Mouse (Mus musculus) frontal cortex, postnatal 10 days (tissue): ENCODE measurements around the gene Rabep1.
A peak's percentile ranks its signal among the peaks of the same experiment; 100 is the strongest.

Experiments
- DNase-seq, 2 experiments: peaks; one replicate each; pipeline ENCODE4 v3.0.0; 2022; ENCODE audit warnings: low spot score in 2 of 2, mixed read lengths in 1 of 2

The Rabep1 gene

GRCm38 (mm10) chr11:70973947-70974346, 129.4 kb downstream of the Rabep1 start:
- DNase-seq: no peak

DNA sequence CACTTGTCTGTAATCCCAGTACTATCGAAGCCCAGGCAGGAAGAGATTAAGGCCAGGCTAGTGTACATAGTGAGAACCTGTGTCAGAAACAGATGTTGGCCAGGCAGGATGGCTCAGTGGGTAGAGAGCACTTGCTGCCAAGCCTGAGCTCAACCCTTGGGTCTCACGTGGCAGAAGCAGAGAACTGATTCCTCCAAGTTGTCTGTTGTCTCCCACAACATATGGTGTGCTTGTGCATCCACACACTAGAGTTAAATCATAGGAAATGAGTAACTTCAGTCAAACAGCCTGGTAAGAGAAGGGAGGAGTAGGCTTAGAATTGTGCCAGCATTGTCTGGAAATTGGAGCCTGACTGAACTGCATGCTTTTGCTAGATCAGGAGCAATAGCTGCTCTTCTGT, 130.6 kb downstream of the Rabep1 start:
- DNase-seq: no peak

DNA sequence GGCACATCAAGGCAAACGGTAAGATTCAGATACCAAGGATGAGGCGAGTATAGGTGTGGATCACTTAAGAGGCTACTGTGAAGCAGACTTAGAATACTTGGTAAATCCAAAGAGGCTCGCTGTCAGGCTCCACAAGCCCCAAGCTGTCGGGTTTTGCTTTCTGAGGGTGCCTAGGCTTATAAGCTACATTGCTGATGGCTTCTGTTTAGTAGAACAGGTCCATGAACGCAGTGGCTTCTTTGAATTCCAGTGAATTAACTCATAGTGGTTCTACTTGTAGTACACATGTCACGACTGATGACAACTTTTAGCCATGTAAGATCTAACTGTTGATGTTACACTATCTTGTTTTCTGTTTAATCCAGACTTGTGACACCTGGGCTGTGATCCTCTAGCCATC, 132.7 kb downstream of the Rabep1 start:
- no peak for DNase-seq

GRCm38 (mm10) chr11:70980232-70980631, 135.7 kb downstream of the Rabep1 start:
- DNase-seq: no peak

- DNase-seq: no peak
Observed at GRCm38 (mm10) chr11:70980751-70981510, 136.4 kb downstream of the Rabep1 start.

DNA sequence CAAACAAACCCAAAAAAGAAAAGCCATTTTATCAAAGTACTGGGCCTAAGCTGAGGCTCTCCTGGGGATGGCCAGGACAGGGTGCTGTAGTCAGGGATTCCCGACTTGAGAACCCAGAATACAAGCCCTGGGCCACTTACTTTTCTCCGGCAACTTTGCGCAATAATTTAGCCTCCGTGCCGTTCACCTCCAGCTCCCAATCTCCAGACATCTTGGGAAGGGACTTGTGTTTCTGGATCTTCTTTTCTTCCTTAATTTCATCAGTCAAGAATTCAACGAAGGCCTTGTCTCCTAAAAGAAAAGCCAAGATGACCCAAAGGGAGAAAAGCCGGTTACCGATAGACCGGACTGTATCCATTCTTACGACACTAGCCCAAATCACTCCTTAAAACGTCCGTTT, 137.5 kb downstream of the Rabep1 start:
- no peak for DNase-seq

DNA sequence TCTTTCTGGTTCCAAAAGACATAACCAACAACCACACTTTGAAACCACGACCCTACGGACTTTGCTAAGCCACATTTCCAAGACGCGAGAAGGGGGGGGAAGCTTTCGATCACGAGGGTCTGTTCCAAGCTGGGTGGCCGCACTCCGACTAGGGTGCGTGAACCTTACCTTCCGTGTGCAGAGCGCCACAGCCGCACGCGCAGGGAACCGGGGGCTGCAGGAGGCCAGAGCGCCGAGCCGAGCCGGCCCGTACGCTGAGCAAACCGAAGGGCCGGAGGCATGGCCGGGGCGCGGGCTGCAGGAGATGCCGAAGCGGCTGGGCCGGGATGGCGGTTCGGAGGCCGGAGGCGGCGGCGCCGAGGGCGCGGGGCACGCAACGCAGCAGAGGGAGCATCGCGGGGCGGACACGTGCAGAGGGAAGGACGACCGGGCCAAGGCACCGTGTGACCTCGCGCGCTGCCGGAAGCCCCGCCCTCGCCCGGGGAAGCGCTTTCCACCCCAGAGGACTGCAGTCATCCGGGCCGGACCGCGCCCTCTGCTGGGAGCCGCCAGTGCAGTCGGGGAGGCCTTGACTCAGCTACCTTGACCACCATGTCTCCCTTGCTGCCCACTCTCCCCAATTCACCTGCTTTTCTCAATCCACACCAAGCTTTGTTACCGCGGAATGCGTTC, 138.1 kb downstream of the Rabep1 start, which contains the start of gene C1qbp:
Gene C1qbp (minus strand): TSS at position 470 of the 672 bp plus-strand sequence.
- DNase-seq: peak; percentile 86 to 92
